Mouse (Mus musculus) spleen, embryonic (tissue): ENCODE results near the gene Mpzl1.

Experiments
- CTCF ChIA-PET: fragments of 350-600 bp; sonication (Branson Sonifier 250); formaldehyde crosslinking; loops from one replicate; lab custom pipeline; 2022; lab: Charles Lee

The Mpzl1 gene

DNA sequence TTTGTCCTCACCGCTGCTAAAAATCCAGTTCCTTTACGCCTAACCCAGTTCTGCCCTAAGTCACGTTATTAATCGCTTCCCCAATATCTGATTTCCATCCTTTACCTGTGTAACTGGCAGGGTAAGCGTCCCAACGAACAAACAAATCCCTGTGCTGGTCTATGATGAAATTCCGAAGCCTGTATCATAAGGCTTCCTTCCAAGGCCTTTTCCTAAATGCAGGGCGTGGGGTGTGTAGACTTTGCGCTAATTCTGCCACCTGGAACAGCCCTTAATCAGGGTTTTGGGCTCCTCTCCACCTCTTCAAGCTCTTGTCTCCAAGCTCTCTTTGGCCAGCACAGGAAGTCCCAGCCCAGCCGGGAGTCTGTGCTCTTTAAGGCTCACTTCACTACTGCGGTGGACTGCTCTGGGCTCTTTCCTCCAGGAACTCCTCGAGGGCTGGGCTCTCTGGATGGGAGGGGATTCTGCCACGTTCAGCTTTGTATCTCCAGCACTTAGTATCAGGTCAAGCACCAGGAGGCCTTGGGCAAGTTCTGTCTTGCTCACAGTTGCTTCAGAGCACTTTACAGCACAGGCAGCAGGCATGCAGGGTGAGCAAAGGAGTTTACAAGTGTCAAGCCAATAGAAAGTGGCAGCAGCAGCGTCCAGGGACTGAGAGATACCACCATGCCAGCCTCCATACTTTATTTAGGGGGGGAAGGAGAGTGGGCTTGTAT lies 48.8 kb downstream of the Mpzl1 start:
- CTCF ChIA-PET: interaction anchor here (0.7 kb wide), 1 partner anchor 78 kb away, joined by 3 read pairs; no protein-coding TSS in a partner anchor

DNA sequence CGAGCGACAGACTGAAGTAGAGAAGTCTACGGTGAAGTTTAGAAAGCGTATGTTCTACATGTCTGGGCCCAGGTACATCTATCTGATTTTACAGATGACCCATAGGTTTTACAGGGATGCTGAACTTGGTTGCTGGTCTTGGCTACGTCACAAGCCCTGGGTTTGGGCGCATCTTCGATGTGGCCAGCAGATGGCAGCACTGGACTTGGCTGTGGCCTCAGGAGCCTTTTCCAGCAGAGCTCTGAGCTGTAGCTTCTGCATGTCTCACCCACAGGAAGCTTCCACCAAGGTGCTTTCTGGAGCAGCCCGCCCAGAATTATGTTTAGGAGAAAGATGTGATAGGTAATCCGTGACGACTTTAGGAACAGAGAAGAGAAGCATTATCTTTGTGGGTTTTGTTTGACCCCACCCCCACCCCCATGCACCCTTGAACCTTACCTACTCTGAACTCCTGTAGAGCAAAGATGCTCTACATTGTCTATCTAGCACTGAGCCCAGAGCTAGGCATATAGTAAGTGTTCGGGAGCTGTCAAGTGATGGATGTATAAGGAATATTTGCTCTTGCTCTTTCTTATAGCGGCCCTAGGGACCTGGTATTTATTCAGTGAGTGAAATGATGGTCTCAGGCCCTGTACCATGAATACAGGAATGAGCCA lies 50.7 kb downstream of the Mpzl1 start:
- CTCF ChIA-PET: interaction anchor here (0.6 kb wide), 1 partner anchor 359 kb away, joined by 3 read pairs; no protein-coding TSS in a partner anchor

DNA sequence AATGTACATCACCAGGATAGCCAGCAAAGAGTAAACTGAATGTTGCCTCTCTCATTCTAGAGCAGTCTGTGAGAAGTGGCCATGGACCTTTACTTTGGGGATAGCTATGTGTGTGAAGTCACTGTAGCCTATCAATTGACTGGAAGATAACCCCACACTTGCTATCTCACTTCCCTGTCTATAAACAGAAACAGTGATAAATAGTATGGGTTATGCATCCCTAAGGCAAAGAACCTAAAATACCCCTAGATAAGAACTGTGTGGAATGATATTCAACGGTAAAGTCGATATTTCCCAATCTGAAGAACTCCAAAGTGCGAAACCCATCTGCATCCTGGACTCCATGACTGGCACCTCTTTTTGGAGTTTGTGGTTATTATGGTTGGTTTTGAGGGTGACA lies 53.1 kb downstream of the Mpzl1 start:
- CTCF ChIA-PET: no interaction called here

DNA sequence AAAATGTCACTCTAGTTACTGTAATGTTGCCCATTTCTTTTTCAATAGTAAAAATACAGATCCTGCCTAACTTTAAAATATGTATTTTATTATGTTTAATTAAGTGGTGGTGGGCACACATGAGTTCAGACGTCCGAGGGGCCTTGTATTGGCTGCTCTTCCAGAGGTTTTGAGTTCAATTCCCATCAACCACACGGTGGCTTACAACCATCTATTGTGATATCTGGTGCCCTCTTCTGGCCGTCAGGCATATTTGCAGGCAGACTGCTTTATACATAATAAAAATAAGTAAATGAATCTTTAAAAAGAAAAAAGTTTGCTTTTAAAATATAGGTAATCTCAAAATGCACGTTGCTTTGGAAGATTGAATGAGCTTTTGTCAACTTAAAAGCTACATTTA lies 55.0 kb downstream of the Mpzl1 start:
- CTCF ChIA-PET: interaction anchor here (0.7 kb wide), 1 partner anchor 80 kb away, joined by 3 read pairs; no protein-coding TSS in a partner anchor

DNA sequence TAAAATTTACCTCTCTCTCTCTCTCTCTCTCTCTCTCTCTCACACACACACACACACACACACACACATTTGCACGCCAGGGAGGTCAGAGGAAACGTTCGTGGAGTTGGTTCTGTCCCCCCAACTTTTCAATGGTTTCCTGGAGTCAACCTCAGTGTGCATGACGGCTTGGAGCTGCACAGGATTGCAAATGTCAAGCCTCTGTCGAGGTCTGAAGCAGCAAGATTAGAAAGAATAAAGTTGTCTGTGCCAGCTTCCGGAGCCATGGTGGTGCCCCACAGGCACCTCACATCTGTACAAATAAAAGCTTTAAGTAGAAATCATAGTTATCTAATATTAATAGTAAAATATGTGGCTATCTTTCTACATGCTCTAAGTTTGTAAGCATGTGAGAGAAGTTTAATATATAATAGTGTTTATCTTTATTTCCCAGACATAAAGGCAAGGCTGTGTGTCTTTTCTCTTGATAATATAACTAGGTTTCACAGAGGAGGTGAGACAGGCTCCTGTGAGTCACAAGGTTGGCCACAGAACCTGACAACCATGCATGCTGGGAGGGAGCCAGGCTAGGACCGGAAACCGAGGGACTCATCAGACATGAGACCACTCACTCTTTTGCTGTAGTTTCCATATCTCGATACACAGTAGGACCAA lies 57.8 kb downstream of the Mpzl1 start:
- CTCF ChIA-PET: no interaction called here

DNA sequence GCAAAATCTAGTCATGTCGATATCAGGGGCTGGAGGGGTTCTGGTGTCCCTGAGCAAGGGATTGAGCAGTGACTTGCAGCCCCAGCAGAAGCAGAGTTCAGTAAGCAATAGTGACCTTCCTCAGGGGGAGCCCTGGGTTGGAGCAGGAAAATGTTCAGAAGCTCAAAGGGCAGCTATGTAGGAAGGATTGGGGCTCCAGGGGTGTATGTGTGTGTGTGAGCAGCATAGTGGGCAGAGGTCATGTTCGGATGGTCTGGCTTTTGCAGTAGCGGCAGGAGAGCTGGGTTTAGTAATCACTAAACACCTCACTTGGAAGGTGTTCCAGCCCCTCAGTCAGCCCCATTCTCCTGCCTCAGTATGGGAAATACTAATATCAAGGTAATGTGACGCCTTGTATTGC lies 58.3 kb downstream of the Mpzl1 start:
- CTCF ChIA-PET: no interaction called here

DNA sequence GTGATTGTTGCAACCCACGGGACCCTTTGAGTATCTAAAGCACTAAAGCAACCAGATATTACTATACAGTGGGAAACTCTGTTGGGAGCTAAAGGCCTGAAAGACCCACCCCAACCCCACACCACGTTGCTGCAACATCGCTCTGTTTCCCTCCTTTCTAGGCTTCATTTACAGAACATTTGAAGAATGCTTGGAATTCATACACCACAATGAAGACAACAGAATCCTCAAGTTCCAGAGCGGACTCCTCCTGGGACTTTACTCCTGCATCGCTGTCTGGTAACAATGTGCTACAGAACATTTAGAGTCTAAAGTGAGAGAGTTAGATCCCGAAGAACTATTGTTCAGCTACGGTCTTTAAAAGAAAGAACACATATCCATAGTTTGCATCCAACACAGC lies 66.9 kb downstream of the Mpzl1 start:
- CTCF ChIA-PET: no interaction called here

DNA sequence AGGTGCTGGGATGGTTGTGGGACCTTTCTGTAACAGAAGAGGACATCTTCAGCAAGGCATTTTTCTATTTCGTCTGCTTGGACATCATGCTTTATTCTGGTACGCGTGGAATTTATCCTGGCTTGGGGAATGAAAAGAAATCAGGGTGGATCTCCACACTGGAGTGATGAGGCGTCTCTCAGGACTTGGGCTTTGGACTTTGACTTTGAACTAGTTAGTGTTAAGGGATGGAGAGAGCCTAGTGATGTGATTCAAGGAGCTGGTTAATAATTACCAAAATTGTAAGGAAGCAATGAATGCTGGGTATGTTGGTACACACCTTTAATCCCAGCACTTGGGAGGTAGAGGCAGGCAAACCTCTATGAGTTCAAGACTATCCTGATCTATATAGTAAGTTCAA lies 69.1 kb downstream of the Mpzl1 start:
- CTCF ChIA-PET: no interaction called here

DNA sequence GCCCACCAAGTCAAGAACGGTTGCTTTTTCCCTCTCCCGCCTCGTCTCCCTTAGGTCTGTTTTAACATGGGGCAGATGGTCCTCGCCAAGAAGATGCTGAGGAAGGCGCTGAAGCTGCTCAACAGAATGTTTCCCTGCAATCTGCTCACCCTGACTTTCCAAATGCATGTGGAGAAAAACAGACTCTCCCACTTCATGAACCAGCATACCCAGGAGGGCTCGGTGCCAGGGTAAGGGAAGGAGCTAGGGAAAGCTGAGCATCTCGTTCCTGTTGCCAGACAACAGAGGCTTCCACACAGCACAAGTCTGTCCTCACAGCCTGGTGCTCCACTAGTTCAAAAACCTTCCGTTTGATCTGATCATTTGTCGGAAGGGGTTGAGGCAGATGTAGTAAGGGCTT lies 75.3 kb downstream of the Mpzl1 start:
- CTCF ChIA-PET: no interaction called here

DNA sequence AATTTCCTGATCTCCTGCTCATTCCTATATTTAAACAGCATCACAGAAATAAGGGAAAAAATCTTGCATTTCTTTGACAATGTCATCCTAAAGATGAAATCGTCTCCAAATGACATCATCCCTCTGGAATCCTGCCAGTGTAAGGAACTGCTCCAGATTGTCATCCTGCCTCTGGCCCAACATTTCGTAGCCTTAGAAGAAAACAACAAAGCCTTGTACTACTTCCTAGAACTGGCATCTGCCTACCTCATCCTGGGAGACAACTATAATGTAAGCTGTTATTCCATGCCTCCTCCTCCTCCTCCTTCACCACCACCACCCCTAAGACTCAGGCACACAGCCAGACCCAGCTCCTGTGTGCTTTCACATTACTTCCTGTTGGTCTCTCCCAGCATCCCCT lies 77.6 kb downstream of the Mpzl1 start:
- CTCF ChIA-PET: no interaction called here
